Mouse (Mus musculus) gastrocnemius, postnatal 4 days (tissue): ENCODE measurements around the gene Olfr608. TPM values are rescaled to one million over a fixed set of nuclear protein-coding genes. Genes with fewer than 3 reads are reported as not detected.
"Not testable (repeated sequence)": the region's sequence is repeated elsewhere in the genome, so short reads cannot be mapped to it uniquely, and the experiment has no call there.

Source experiments
- DNase-seq, 2 experiments: peaks; one replicate each; pipeline ENCODE4 v3.0.0; 2021 to 2022; ENCODE audit warnings: low spot score in 2 of 2, mixed read lengths in 2 of 2
- long read RNA-seq, 2 experiments: library from polyadenylated mRNA; stranded (forward); transcript quantifications; one replicate each; pipeline ENCODE4 v2.0.0; 2021
- total RNA-seq, 2 experiments: library from RNA; stranded (reverse); gene quantifications; 2 replicates each; pipeline ENCODE4 v1.2.3; 2021

Olfr608 gene
- total RNA-seq = not detected
- long read RNA-seq, experiment 1 = 0 reads
- long read RNA-seq, experiment 2 = 0 reads

DNA sequence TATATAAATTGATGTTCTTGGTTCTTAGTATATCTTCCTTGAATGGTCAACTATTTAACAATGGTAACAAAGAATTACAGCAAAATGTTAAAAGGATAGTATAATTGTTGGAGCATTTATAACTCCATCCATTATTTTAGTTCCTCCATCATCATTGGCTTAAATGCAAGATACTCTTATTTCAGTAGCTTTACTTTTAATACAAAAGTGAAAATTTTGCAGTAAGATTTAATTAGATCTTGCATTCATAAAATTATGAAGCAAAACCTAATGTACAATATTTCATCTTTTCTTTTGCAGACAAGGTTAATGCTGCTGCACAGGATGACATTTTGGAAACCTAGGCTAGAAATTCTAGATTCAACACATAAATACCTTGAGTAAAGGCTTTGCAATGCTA, at the start of gene Olfr608:
Gene Olfr608, plus strand, starts transcription at position 301 of the 400 bp plus-strand sequence.
- DNase-seq = no peak

DNA sequence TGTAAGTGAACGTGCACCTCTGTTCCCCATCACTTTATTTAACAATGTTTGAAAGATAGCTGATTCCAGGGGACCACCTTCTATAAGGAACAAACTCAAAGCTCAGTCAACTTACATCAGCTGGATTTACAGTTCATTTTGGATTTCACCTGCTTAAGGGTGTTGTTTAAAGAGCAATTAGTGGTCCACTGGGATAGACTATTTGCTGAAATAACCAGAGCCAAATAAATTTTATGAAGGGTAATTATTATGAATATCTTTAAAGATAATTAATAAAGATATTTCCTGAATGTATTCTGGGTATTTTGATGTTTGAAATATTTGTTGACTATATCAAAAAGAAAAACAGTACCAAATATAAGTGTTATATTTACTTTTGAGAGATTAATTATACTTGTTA, 24.3 kb upstream of the Olfr608 start, which contains the start of gene Olfr605:
Gene Olfr605, minus strand, starts transcription at position 101 of the 400 bp plus-strand sequence.
- no peak for DNase-seq

DNA sequence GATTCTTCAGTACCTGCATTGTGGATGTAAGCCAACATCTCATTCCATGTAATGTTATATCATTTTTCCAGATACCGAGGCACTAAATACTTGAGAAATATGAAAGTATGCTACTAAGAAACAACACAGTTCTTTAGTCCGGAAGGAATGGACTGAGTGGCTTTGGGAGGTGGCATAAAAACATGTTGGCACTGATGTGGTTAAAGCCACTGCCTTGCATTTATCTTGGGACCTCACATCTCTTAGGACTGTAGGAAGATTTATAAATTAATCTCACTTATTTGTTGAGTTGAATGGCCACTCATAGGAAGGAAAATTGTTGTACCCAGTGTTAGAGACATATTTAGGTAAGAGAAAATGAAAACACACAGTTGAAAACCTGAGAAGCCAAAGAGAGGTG, 20.9 kb upstream of the Olfr608 start, which contains the start of gene Olfr606:
Gene Olfr606, plus strand, starts transcription at position 301 of the 400 bp plus-strand sequence.
- DNase-seq = no peak

DNA sequence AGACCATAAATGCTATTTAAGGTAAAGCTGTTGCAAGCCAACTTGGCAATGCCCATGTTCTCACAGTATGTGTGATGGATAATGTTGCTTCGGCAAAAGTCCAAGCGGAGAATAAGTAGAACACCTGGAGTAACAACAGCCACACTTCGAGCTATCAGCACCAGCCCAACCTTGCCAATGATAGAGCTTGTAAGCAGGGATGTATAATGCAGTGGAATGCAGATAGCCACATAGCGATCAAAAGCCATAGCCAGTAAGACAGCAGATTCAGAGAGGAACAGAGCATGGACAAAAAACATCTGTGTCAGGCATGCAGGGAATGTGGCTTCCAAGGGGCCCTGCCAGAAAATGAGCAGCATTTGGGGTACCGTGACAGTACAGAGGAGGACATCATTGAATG, 9.1 kb upstream of the Olfr608 start:
- DNase-seq = no peak

DNA sequence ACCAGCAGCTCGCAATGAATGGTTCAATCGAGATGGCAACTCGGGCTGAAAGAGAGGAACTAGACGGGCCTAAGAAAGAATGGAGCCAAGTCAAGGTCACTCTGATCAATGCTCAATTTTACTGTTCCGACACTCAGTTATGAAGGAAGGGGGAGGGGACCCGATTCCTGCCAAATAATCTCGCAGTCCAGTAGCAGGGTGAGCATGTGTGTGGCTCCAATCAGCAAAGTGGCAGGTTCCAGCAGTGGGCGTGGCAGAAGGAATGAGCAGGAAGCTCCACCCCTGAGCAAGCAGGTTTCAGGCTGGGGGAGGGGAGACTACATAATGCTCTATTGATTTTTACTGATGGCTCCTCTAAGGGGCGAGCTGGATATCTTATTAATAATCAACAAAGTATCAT, 7.4 kb downstream of the Olfr608 start:
- not testable (repeated sequence) for DNase-seq

DNA sequence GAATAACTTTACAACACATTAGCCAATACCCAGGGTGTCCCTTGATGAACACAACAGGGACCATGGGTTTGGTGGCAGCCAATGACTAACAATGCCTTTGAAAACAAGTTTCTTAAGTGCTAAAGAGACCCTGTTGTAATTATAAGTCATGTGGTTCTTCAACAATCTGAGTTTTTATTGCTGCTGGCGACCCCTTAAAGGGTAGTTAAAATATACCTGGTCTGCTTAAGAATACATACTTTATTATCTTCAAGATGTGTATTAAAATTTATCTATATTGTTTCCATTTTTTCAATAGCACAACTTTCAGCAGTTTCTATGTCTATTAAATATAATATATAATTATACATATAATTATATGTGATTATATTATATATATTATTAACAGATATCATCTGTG, 28.3 kb downstream of the Olfr608 start, which contains the start of gene Olfr609:
Gene Olfr609, minus strand, starts transcription at position 101 of the 400 bp plus-strand sequence.
- DNase-seq = no peak

DNA sequence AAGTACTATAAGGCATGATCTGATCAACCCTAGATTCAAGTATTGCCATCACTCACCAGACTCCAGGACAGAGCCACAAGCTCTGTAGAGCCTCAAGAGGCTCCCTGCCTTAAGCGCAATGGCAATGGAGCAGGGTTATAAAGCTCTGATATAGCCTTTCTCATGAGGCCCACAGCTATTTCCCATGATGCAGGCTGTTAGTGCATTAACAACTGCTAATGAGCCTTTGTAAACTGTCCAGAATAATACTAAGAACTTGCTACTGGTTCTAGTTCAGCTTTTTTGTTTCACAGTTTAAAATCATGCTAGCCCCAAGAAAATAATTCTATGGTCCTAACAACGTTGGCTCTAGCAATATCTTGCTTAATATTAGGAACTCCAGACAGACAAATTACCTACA, 42.3 kb downstream of the Olfr608 start, which contains the start of gene Olfr610:
Gene Olfr610, minus strand, starts transcription at position 101 of the 400 bp plus-strand sequence.
- no peak for DNase-seq

DNA sequence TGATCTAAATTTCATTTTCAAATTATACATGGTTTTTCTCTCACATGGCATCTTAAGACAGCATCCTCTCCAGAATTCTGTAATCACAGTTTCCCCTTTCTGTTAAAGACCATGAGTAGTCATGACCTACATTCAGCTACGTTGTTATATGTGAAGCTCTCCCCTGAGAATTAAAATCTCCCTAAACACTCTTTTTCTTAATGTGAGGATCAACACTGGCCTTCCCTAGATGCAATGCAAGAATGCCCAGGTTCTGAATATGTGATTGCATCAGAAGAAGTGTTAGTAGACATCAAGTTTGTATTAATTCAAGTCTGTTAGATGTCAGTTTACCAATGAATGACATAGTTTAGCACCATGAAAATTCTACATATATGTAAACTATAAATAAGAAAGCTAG, 51.1 kb downstream of the Olfr608 start, which contains the start of gene Olfr611:
Gene Olfr611, minus strand, starts transcription at position 101 of the 400 bp plus-strand sequence.
- not testable (repeated sequence) for DNase-seq

Other genes starting within 250 kb of the Olfr608 start
- gene Usp17ld, start 217.4 kb upstream of the Olfr608 start, total RNA-seq = not detected
- not detected for gene Olfr596, start 164.2 kb upstream of the Olfr608 start, total RNA-seq
- not detected for gene Olfr597, start 153.6 kb upstream of the Olfr608 start, total RNA-seq
- not detected for gene Olfr598, start 146.3 kb upstream of the Olfr608 start, total RNA-seq
- not detected for gene Olfr599, start 134.0 kb upstream of the Olfr608 start, total RNA-seq
- gene Olfr600, start 120.2 kb upstream of the Olfr608 start, total RNA-seq = not detected
- not detected for gene Olfr601, start 107.2 kb upstream of the Olfr608 start, total RNA-seq
- gene Olfr603, start 83.7 kb upstream of the Olfr608 start, total RNA-seq = not detected
- gene Usp17lc, start 54.8 kb upstream of the Olfr608 start, total RNA-seq = not detected
- gene Olfr605, start 24.4 kb upstream of the Olfr608 start, total RNA-seq = not detected
- not detected for gene Olfr606, start 20.8 kb upstream of the Olfr608 start, total RNA-seq
- not detected for gene Olfr607, start 5.7 kb upstream of the Olfr608 start, total RNA-seq
- not detected for gene Olfr609, start 28.2 kb downstream of the Olfr608 start, total RNA-seq
- not detected for gene Olfr610, start 42.2 kb downstream of the Olfr608 start, total RNA-seq
- gene Olfr611, start 51.0 kb downstream of the Olfr608 start, total RNA-seq = not detected
- gene Olfr612, start 72.8 kb downstream of the Olfr608 start, total RNA-seq = not detected
- not detected for gene Olfr613, start 78.2 kb downstream of the Olfr608 start, total RNA-seq
- not detected for gene Olfr615, start 86.2 kb downstream of the Olfr608 start, total RNA-seq
- not detected for gene Olfr616, start 99.3 kb downstream of the Olfr608 start, total RNA-seq
- not detected for gene Olfr617, start 103.2 kb downstream of the Olfr608 start, total RNA-seq
- gene Olfr618, start 120.2 kb downstream of the Olfr608 start, total RNA-seq = not detected
- not detected for gene Olfr619, start 130.7 kb downstream of the Olfr608 start, total RNA-seq
- gene Olfr620, start 142.7 kb downstream of the Olfr608 start, total RNA-seq = not detected
- not detected for gene Olfr622, start 172.8 kb downstream of the Olfr608 start, total RNA-seq
- gene Olfr623, start 193.8 kb downstream of the Olfr608 start, total RNA-seq = not detected
- gene Olfr624, start 201.3 kb downstream of the Olfr608 start, total RNA-seq = not detected
- not detected for gene Olfr625-ps1, start 212.8 kb downstream of the Olfr608 start, total RNA-seq
- gene Olfr243, start 244.8 kb downstream of the Olfr608 start, total RNA-seq = not detected